Mouse (Mus musculus) kidney, adult 2 months (tissue): ENCODE measurements around the gene Nlgn2.

Experiments used
- CTCF ChIP-seq: fragments of 200-500 bp; conservative IDR thresholded peaks from 2 replicates; pipeline ENCODE4 v1.5.1; 2011; ENCODE audit warnings: low read depth, mild to moderate bottlenecking, control low read depth, low read length, moderate library complexity, mixed read lengths; ENCODE audit not compliant: insufficient read depth, insufficient read length
- POLR2A ChIP-seq: fragments of 200-500 bp; IDR thresholded peaks from one replicate; pipeline ENCODE4 v1.6.1; 2011; ENCODE audit warnings: low read depth, low read length, control low read depth

DNA sequence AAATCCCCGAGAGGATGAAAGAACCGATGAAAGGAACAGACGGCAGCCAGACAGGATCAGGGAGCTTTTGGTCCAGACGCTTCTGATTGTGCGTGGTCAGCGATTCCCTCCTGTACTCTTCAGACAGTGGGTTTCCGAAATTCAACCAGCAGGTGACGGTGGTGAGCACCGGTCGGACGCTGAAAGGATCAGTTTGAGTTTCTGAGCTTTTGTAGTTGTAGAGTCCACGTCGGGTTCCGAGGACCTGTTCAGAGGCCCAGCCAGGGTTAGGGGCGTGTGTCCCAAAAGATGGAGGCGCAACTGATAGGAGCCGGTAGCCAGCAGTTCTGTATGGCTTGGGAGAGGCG, 42.9 kb upstream of the Nlgn2 start:
- no peak for TF ChIP-seq POLR2A
- TF ChIP-seq CTCF: peak; percentile 78
